Mouse (Mus musculus): ENCODE measurements at regions not wholly inside any gene's neighbourhood (a gene's known extent, or its start where the extent isn't known, plus 50 kb on each side); places are given as distances from the start of the nearest gene placed in this dataset.

DNA sequence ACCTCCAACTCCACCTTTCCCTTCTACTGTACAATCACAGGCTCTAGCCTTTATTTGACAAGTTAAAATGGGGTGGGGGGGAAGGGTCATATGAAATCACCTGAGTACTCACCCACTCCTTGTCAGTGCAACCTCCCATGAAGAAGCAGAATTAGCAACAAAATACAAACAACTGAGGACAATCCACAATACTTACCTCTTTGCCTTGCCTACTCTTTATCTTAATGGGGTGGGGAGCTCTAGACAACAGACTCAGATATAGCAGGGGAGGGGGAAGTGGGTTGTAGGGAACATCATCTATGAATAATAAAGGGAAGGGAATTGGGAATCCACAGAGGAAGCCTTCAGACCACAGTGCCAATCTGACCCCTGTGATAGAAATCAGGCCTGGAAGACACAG lies 86.1 kb upstream of the Phyhipl start:
- intact Hi-C loops (cut with DNase I) = no loop called here

DNA sequence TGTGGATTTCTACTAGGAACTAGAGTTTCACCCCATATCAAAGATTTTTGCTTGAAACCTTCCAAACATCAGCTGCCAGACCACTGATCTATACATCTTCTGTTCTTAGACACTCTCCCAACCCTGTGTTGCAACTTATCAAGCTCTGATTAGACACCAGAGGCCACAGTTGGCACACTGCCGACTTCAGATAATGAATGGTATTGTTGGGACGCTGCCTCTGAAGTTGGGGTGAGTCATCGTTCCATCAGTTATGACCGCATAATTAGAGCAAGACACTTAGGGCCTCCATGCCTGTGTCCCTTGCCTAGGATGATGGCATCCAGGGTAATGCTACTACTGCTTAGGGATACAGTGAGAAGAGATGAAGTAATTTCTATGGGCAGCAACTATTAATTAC lies 84.3 kb upstream of the Phyhipl start:
- no peak for DNase-seq

More for the DNA sequence above, 86.1 kb upstream of the Phyhipl start:
- DNase-seq = no peak

DNA sequence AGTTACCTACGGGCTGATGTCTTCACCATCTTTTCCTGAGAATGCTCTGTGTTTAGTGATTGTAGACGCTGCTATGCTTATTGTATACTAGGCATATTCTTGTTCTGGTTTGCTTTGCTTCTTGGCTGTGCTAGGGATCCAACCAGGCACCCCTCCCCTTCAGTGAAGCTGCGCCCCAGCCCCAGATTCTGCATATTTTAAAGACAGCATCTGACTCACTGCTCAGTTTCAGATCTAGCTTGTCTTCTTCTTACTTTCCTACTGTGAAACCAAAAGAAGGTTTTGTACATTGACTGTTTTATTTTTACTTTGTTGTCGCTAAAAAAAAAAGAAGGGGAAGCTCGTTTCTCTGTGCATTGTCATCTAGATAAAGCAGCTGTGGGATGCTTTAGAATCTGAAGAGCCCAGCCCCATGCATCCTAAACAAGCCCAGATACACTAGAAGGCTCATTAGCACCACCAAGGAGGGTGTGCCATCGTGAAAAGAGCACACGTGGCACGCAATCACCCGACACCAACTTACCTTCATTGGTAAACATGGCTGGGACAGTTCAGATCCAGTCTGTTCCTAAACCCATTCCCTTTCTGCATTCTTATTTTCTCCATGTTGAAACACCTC lies 83.7 kb upstream of the Phyhipl start:
- no peak for DNase-seq
- intact Hi-C loops (cut with DNase I) = no loop called here

More for the DNA sequence above, 84.3 kb upstream of the Phyhipl start:
- intact Hi-C loops (cut with DNase I) = no loop called here

DNA sequence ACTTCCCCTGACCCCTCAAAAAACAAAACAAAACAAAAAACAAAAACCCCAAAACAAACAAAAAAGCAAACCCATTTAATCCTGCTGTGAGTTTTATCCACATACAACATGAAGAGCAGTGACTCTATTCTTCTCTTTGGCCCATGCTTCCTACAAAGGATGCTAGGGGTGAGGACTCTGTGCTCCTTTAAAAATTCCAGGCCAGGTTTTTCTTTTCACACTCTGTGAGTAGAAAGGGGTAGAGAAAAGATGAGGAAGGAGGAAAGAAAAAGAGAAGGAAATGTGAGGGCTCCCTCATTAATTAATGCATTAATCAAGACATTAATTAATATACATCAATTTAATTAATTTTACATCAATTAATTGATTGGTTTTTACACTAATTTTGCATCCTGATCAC lies 82.9 kb upstream of the Phyhipl start:
- no peak for DNase-seq
- intact Hi-C loops (cut with DNase I) = no loop called here

DNA sequence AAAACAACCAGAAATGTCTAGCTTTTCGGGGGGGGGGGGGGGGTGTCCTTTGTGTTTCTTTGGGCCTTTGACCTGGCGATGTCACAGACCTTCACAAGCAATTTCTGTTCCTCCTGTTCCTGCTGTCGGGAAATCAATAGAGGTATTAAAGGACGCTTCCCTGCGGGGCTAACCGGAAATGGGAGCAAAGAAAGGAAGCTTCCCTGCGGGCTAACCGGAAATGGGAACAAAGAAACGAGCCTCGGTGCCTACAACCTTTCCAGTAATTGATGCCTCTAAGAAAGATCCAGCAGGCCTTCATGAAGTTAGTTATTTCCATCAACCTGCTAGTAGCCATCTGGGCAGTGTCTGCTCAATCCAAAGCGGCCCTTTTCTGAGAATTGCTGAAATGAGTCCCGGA lies 78.2 kb upstream of the Phyhipl start:
- intact Hi-C loops (cut with DNase I) = no loop called here
- no peak for DNase-seq

DNA sequence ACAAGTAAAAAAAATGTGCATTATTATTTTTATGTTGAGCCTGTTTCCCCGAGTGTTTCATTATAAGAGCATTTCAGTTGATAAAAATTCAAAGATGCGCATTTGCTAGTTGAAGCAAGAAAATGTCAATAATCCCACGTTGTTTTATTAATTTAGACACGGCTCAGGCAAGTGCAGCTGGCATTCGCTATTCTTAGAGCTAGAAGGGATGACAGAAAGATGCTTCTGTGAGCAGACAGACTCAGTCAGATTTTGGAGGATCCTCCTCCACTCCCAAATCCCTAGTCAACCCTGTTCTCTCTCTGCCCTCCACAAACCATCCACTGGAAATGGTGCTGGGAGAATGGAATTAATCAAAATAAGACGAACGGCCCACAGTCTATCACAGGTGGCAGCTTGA lies 77.7 kb upstream of the Phyhipl start:
- DNase-seq = no peak
- intact Hi-C loops (cut with DNase I) = no loop called here

DNA sequence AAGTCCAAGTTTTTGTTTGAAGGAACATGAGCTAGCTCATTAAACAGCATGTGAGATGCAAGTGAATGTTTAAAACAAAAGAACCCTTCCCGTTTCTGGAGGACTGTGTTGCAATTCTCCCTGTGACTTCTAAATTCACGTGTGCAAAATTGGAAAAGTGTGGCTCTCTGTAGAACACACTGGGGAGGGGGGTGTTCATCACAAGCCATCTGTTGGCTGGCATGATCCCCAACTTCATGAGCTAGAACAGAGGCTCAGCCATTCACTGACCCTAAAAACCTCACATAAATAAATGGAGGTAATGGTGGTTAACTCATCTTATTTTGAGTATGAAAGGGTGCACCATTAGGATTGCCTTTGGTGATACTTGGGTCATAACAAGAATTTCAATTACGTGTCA lies 69.3 kb upstream of the Phyhipl start:
- intact Hi-C loops (cut with DNase I) = no loop called here
- no peak for DNase-seq

DNA sequence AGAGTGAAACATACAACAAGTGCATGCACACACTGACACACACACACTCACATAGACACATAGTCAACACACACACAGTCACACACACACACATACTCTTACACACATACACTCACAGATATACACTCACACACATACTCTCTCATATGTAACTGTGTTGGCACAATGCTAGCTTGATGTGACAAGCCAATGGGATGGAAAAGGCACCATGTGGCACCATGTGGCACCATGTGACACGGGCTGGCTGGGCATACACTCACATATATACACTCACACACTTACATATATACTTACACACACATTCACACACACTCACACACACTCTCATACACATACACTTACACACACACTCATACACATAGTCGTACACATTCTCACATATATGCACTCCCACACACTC lies 67.0 kb upstream of the Phyhipl start:
- intact Hi-C loops (cut with DNase I) = no loop called here
- peak; percentile 19 for DNase-seq

DNA sequence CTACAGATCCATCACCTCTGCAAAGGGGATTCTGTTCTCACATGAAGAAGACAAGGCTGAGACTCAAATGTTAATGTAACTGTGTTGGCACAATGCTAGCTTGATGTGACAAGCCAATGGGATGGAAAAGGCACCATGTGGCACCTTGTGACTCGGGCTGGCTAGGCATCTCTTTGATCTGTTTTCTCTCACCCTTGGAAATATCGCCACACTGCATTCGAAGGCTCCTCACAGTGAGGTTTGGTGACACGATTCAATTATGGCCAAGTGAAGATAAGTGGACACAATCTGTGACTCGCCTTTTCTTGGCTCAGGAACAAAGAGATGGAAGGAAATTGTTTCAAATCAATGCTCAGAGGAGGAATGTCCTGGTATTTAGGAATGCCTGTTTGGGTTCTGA lies 66.6 kb upstream of the Phyhipl start:
- intact Hi-C loops (cut with DNase I) = no loop called here

DNA sequence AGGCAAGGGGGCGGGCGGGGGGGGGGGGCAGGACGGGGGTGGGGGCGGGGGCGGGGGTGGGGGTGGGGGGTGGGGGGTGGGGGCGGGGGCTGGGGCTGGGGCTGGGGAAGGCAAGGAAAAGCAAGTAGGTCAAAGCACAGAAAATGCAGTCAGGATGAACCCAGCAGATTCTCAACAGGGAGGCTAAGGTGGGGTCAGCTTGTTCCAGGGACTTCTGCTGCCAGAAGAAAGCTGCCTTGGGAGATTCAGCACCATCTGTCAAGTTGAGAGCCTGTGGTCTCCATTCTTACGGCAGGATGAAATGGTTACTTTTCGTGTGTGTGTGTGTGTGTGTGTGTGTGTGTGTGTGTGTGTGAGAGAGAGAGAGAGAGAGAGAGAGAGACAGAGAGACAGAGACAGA lies 61.7 kb upstream of the Phyhipl start:
- DNase-seq = peak; percentile 55
- intact Hi-C loops (cut with DNase I) = loop anchor here (10.0 kb wide), 1 partner anchor 123 kb away; no protein-coding TSS in a partner anchor

More for the DNA sequence above, 66.6 kb upstream of the Phyhipl start:
- peak; percentile 32 for DNase-seq

DNA sequence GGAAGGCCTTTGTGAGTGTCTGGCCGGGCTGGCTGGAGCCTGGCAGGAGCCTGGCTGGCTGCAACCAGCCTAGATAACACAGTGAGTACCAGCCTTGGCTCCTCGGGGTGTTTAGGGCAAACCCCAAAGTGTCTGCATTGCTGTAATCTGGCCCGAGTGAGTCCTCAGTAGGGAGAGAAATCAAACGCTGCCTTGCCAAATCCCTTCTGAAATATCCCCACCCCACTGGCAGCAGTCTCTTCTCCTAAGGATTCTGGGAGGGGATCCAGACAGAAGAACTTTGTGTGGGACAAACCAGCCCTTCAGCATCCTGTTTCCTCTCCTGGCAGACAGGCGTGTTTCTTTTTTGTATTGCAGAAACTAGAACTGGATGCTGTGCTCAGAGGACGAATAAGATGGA lies 61.3 kb upstream of the Phyhipl start:
- intact Hi-C loops (cut with DNase I) = loop anchor here (10.0 kb wide), 1 partner anchor 122 kb away; no protein-coding TSS in a partner anchor
- peak; percentile 73 for DNase-seq

DNA sequence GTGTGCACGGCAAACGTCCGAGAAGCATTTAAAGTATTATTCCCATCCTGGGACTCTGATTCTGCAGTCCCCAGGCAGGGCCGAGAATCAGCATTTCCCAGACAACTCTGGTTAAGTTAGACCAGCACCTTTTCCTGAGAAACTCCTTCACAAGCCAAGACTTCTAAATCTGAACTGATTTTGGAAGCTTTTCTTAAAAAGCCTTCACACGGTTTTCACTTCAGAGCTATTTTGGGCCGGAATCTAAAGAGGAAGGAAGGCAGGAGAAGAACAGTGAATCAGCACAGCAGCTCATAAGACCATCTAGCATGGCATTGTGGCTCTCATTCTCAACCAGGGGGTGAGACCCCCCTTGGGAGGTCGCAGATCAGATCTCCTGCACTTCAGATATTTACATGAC lies 57.5 kb upstream of the Phyhipl start:
- intact Hi-C loops (cut with DNase I) = loop anchor here (10.0 kb wide), 1 partner anchor 119 kb away; no protein-coding TSS in a partner anchor
- DNase-seq = no peak

DNA sequence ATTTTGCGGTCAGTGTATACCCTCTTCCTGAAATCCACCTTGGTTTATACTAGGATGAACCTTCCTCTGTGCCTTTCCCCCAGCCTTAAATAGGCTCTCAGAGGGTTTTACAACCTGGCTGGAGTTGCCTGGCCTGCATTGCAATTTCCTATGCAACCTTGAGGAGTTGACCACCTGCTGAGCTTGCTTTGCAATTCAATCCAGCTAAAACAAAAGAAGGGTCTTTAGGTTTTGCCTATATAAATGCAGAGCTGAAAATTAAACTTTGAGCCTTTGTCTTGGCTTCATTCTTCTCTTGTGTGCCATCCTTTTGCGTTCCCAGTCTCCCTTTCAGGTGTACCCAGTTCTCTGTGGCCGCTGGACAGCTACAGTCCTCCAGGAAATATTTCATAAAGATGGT lies 53.0 kb upstream of the Phyhipl start:
- DNase-seq = no peak
- intact Hi-C loops (cut with DNase I) = no loop called here

All from left cerebral cortex, postnatal 4 days (tissue).